Mouse (Mus musculus) kidney, adult 2 months (tissue): ENCODE data around the gene Napb.

ENCODE experiments used
- CTCF ChIP-seq: fragments of 200-500 bp; conservative IDR thresholded peaks from 2 replicates; pipeline ENCODE4 v1.5.1; 2011; ENCODE audit warnings: low read depth, mild to moderate bottlenecking, control low read depth, low read length, moderate library complexity, mixed read lengths; ENCODE audit not compliant: insufficient read depth, insufficient read length
- POLR2A ChIP-seq: fragments of 200-500 bp; IDR thresholded peaks from one replicate; pipeline ENCODE4 v1.6.1; 2011; ENCODE audit warnings: low read depth, low read length, control low read depth

GRCm38 (mm10) chr2:148698571-148698970, 33.7 kb downstream of the Napb start:
- no peak for TF ChIP-seq CTCF
- no peak for TF ChIP-seq POLR2A
